Mouse (Mus musculus): Measurements from ENCODE around the gene Atp1b1. TPM values are rescaled to one million over a fixed set of nuclear protein-coding genes. Genes with fewer than 3 reads are reported as not detected.

Gene Atp1b1
- total RNA-seq, 2 experiments from 2014 or later = 60.3 to 71.3 TPM

DNA sequence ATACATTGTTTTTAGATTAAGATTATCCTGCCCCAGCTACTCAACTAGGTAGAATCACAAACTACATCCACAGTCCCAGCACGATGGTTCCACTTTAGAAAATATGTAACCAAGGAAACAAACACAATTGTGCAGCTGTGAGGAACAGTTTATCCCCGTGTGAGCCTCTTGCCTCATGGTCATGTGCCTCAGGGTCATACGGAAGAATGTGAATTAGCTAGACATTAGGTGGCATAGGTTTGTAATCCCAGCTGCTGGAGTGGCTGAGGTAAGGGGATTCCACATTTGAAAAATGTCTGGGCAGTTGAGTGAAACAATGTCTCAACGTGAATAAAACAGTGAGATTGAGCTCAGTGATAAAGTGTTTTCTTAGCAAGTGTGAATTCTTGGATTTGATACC, 60.5 kb downstream of the Atp1b1 start:
- no peak for DNase-seq (ENCODE audit: low spot score in 2 of 2)

DNA sequence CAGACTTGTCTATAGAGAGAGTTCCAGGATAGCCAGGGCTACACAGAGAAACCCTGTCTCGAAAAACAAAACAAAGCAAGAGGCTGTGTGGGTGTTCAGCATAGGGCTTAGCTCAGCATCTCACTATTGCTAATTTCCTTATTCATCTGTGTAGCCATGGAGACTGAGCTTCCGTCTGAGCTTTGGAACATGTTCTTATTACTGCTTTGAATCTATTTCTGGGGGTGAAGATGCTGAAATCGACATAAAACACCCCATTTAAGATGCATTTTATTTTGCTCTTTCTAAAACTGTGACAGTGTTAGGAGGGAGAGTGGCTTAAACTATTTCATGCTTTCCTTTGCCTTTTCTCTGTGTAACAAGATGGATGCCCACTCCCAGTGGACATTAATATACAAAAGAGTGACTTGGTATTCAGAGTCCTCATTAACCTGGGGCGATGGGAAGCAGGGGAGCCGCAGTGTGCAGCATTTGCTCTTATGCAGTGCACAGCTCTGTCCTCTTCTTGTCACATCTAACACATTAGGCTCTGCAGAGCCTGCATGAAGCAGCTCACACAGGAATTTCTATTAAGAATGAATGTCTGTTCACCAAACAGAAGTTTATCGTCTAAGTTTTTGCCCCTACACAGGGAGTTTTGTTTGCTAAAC, 62.9 kb downstream of the Atp1b1 start:
- no peak for DNase-seq (ENCODE audit: low spot score in 2 of 2)

DNA sequence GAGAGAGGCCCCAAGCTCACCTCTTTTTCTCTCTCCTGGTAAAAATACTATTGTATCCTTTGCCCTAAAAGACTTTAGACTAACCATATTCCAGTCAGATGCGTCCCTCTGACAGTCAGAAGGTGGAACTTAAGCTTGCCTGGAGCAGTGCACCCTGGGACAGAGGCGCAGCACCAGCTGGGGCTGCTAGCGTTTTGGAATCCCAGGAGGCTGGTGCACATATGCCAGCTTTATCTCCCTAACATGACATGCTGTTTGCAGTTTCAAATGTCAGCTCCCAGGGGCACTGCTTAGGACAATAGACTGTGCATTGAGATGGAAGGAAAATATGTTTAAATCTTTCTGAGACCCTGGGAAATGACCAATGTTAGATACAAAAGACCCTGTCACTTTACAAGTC, 66.0 kb downstream of the Atp1b1 start:
- DNase-seq (ENCODE audit: low spot score in 2 of 2) = no peak

DNA sequence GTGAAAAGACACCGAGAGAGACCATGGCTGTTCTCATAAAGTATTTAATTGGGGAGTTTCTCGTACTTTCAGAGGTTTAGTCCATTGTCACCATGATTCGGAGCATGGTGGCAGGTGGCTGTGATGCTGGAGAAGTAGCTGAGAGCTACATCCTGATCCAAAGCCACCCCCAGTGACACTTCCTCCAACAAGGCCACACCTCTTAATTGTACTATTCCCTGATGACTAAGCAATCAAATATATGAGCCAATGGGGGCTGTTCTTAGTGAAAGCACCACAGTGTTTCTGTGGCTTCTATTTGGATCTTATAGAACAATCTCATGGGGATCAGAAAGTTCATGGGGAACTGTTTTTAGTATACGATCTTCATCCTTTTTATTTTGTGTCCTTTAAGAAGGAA, 68.4 kb downstream of the Atp1b1 start:
- no peak for DNase-seq (ENCODE audit: low spot score in 2 of 2)

Other genes starting within 250 kb of the Atp1b1 start
- 10 to 100 TPM; 17.0 to 30.0 TPM for gene Slc19a2, start 209.3 kb downstream of the Atp1b1 start, total RNA-seq (2021)
- gene Ccdc181, start 182.8 kb downstream of the Atp1b1 start, total RNA-seq (2021) = 1 to 10 TPM; 6.7 to 6.9 TPM
- gene Nme7, start 154.2 kb downstream of the Atp1b1 start, total RNA-seq (2021) = 10 to 100 TPM; 11.4 to 11.9 TPM
- 10 to 100 TPM; 23.1 to 26.9 TPM for gene Blzf1, start 150.9 kb downstream of the Atp1b1 start, total RNA-seq (2021)